ENCODE assay signal across 9 mouse cellular contexts in the genomic region with DNA sequence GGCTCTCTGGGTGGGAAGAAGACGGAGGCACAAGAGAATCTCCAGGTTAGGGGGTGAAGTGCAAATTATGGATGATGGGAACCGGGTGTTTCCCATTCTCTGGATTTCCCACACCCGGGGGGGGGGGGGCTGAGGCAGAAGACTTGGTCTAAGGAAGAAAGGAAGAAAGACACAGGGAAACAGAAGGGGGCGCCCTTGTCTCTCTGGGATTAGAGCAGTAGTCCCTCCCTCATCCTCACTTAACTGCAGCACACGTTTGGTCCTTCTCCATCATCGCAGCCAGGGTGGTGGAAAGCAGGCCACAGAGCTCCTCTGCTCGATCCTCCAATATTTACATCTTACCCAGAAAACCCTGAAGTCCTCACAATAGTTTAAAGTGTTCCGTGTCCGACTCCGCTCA. TPM values are rescaled to one million over a fixed set of nuclear protein-coding genes. Genes with fewer than 3 reads are reported as not detected.
DNase-seq lines count a peak whose midpoint lies in the region; ATAC-seq and TF ChIP-seq lines count a peak whose summit lies in the region.
"Had no signal": no experiment of that assay in that cellular context is flagged by ENCODE, and none has a peak within 500 bp of the region (broad histone marks: within the 10 kb centered on the region; RNA-seq: fewer than 3 reads in every experiment).

No protein-coding gene starts in this region.

- no peak overlapping the region for H3K9ac ChIP-seq in midbrain, embryonic 14.5 days (replicated peaks; ENCODE audit: low read length)
- H3K9ac ChIP-seq in midbrain, embryonic 16.5 days (ENCODE audit: low read depth, low read length): no peak overlapping the region
- H3K9ac ChIP-seq in limb, embryonic 11.5 days (ENCODE audit: low read length): no peak overlapping the region
- H3K9ac ChIP-seq: embryonic facial prominence, embryonic 15.5 days had no signal

- 46% methylated on average over 10 of the region's 10 CpGs for WGBS in midbrain, embryonic 14.5 days
- 40% methylated on average over 10 of the region's 10 CpGs for WGBS in midbrain, embryonic 16.5 days
- 39% methylated on average over 10 of the region's 10 CpGs for WGBS in kidney, adult 2 months
- WGBS in limb, embryonic 11.5 days: 42% methylated on average over 10 of the region's 10 CpGs
- WGBS in olfactory bulb, adult 2 months: 39% methylated on average over 10 of the region's 10 CpGs

- peak; percentile 54 for TF ChIP-seq CTCF in kidney, adult 2 months (conservative IDR thresholded peaks at IDR 0.05; ENCODE audit: insufficient read depth, insufficient read length, low read depth, low read length)
- peak; percentile 39; the same call in 1 of the 2 replicates for TF ChIP-seq CTCF in olfactory bulb, adult 2 months (IDR thresholded peaks at IDR 0.05; ENCODE audit: insufficient read depth, low read depth, low read length)

- TF ChIP-seq POLR2A in kidney, adult 2 months (IDR thresholded peaks at IDR 0.05; ENCODE audit: low read depth, low read length): no peak
- no peak for TF ChIP-seq POLR2A in olfactory bulb, adult 2 months (IDR thresholded peaks at IDR 0.05; ENCODE audit: insufficient read depth, low read depth, low read length)

- H3K4me2 ChIP-seq in midbrain, embryonic 14.5 days (ENCODE audit: low read length): no peak overlapping the region
- no peak overlapping the region for H3K4me2 ChIP-seq in midbrain, embryonic 16.5 days (ENCODE audit: low read length)
- H3K4me2 ChIP-seq in limb, embryonic 11.5 days (ENCODE audit: low read depth, severe bottlenecking): no peak overlapping the region
- H3K4me2 ChIP-seq: embryonic facial prominence, embryonic 15.5 days had no signal

- H3K9me3 ChIP-seq in midbrain, embryonic 14.5 days (ENCODE audit: control insufficient read depth, low read length): no peaks in the 10 kb centered on the region
- no peaks in the 10 kb centered on the region for H3K9me3 ChIP-seq in midbrain, embryonic 16.5 days (replicated peaks; ENCODE audit: control insufficient read depth, low read length, poor library complexity, severe bottlenecking)
- no peaks in the 10 kb centered on the region for H3K9me3 ChIP-seq in limb, embryonic 11.5 days (ENCODE audit: control insufficient read depth, low read length)
- H3K9me3 ChIP-seq: embryonic facial prominence, embryonic 15.5 days had no signal

- H3K27me3 ChIP-seq in midbrain, embryonic 14.5 days (ENCODE audit: control insufficient read depth, insufficient read depth, low read length): no peaks in the 10 kb centered on the region
- no peaks in the 10 kb centered on the region for H3K27me3 ChIP-seq in midbrain, embryonic 16.5 days (ENCODE audit: control insufficient read depth, insufficient read depth, low read depth, low read length)
- no peaks in the 10 kb centered on the region for H3K27me3 ChIP-seq in kidney, adult 2 months (replicated peaks; ENCODE audit: control insufficient read depth, insufficient read depth, low read length)
- no peaks in the 10 kb centered on the region for H3K27me3 ChIP-seq in limb, embryonic 11.5 days (ENCODE audit: control insufficient read depth, insufficient read depth, low read length)
- H3K27me3 ChIP-seq: embryonic facial prominence, embryonic 15.5 days had no signal

- DNase-seq in midbrain, embryonic 14.5 days: peak; percentile 66
- peak; percentile 73 for DNase-seq in c-Kit-positive CD71-positive TER-119-positive erythroid progenitor cells, embryonic 14.5 days (ENCODE audit: low spot score)
- peak; percentile 37 for DNase-seq in forelimb bud, embryonic 11.5 days (ENCODE audit: low read depth, low spot score)
- peak; percentile 75 for DNase-seq in kidney, adult 2 months
- DNase-seq in limb, embryonic 11.5 days (ENCODE audit: low spot score): peak; percentile 56
- peak; percentile 35 for DNase-seq in thymus, postnatal 25 days

- no peaks in the 10 kb centered on the region for H3K36me3 ChIP-seq in midbrain, embryonic 14.5 days (ENCODE audit: control insufficient read depth, insufficient read depth, low read length)
- no peaks in the 10 kb centered on the region for H3K36me3 ChIP-seq in midbrain, embryonic 16.5 days (ENCODE audit: control insufficient read depth, insufficient read depth, low read length)
- no peaks in the 10 kb centered on the region for H3K36me3 ChIP-seq in kidney, adult 2 months (ENCODE audit: control insufficient read depth, insufficient read depth, low read length)
- no peaks in the 10 kb centered on the region for H3K36me3 ChIP-seq in limb, embryonic 11.5 days (ENCODE audit: control insufficient read depth, insufficient read depth, low read length)
- H3K36me3 ChIP-seq: embryonic facial prominence, embryonic 15.5 days had no signal

- ATAC-seq in midbrain, embryonic 14.5 days (ENCODE audit: low FRiP score, low TSS enrichment): no peak
- ATAC-seq in midbrain, embryonic 16.5 days: no peak
- ATAC-seq in limb, embryonic 11.5 days (ENCODE audit: insufficient number of reproducible peaks, low FRiP score, low TSS enrichment, low read depth): no peak

- H3K4me3 ChIP-seq in midbrain, embryonic 14.5 days (replicated peaks; ENCODE audit: low read depth, low read length): no peak overlapping the region
- H3K4me3 ChIP-seq in midbrain, embryonic 16.5 days (ENCODE audit: low read depth, low read length): no peak overlapping the region
- H3K4me3 ChIP-seq in kidney, adult 2 months (ENCODE audit: insufficient read depth, low read depth, low read length): no peak overlapping the region
- H3K4me3 ChIP-seq in limb, embryonic 11.5 days (ENCODE audit: low read depth, low read length): no peak overlapping the region
- no peak overlapping the region for H3K4me3 ChIP-seq in olfactory bulb, adult 2 months (ENCODE audit: insufficient read depth, low read depth, low read length)
- H3K4me3 ChIP-seq: embryonic facial prominence, embryonic 15.5 days had no signal

- H3K27ac ChIP-seq in midbrain, embryonic 14.5 days (replicated peaks; ENCODE audit: low read depth, low read length): no peak overlapping the region
- H3K27ac ChIP-seq in midbrain, embryonic 16.5 days (ENCODE audit: low read length): no peak overlapping the region
- H3K27ac ChIP-seq in kidney, adult 2 months (ENCODE audit: insufficient read depth, low read depth, low read length): no peak overlapping the region
- H3K27ac ChIP-seq in limb, embryonic 11.5 days (replicated peaks; ENCODE audit: low read depth, low read length): no peak overlapping the region
- no peak overlapping the region for H3K27ac ChIP-seq in olfactory bulb, adult 2 months (ENCODE audit: insufficient read depth, low read depth, low read length)
- H3K27ac ChIP-seq: embryonic facial prominence, embryonic 15.5 days had no signal

- H3K4me1 ChIP-seq in midbrain, embryonic 14.5 days (ENCODE audit: control insufficient read depth, insufficient read depth, low read length): no peaks in the 10 kb centered on the region
- no peaks in the 10 kb centered on the region for H3K4me1 ChIP-seq in midbrain, embryonic 16.5 days (ENCODE audit: control insufficient read depth, insufficient read depth, low read length)
- H3K4me1 ChIP-seq in kidney, adult 2 months (ENCODE audit: control insufficient read depth, insufficient read depth, low read length): no peaks in the 10 kb centered on the region
- H3K4me1 ChIP-seq in limb, embryonic 11.5 days (ENCODE audit: control insufficient read depth, insufficient read depth, low read length): no peaks in the 10 kb centered on the region
- H3K4me1 ChIP-seq in olfactory bulb, adult 2 months (ENCODE audit: control insufficient read depth, insufficient read depth, low read length): no peaks in the 10 kb centered on the region
- H3K4me1 ChIP-seq: embryonic facial prominence, embryonic 15.5 days had no signal

RNA-seq across cellular contexts. Expression of a gene that starts 46.8 kb away (rescaled TPM):
- polyA plus RNA-seq in midbrain, embryonic 14.5 days (2014; fragmentation: Nextera tagmentation; extraction: Ambion mirVana): 84.0 and 103 TPM in 2 replicates
- 75.7 and 77.3 TPM in 2 replicates for polyA plus RNA-seq in midbrain, embryonic 16.5 days (2015; fragmentation: Nextera tagmentation; extraction: Ambion mirVana)
- 49.4 and 80.7 TPM in 2 replicates for polyA plus RNA-seq in kidney, adult 2 months (2012; rRNA removed)
- polyA plus RNA-seq in limb, embryonic 11.5 days (2014; fragmentation: Nextera tagmentation; extraction: Ambion mirVana): 145 and 153 TPM in 2 replicates
- not detected in 2 replicates for polyA plus RNA-seq in olfactory bulb, adult 2 months (2012; ENCODE audit: insufficient read depth, insufficient read length, low replicate concordance, missing spikeins)
